Mouse (Mus musculus): ENCODE results near the gene Rab6a. TPM values are rescaled to one million over a fixed set of nuclear protein-coding genes. Genes with fewer than 3 reads are reported as not detected.

The Rab6a gene
- total and polyA plus RNA-seq, 2 experiments from 2014 or later: 241 to 336 TPM

DNA sequence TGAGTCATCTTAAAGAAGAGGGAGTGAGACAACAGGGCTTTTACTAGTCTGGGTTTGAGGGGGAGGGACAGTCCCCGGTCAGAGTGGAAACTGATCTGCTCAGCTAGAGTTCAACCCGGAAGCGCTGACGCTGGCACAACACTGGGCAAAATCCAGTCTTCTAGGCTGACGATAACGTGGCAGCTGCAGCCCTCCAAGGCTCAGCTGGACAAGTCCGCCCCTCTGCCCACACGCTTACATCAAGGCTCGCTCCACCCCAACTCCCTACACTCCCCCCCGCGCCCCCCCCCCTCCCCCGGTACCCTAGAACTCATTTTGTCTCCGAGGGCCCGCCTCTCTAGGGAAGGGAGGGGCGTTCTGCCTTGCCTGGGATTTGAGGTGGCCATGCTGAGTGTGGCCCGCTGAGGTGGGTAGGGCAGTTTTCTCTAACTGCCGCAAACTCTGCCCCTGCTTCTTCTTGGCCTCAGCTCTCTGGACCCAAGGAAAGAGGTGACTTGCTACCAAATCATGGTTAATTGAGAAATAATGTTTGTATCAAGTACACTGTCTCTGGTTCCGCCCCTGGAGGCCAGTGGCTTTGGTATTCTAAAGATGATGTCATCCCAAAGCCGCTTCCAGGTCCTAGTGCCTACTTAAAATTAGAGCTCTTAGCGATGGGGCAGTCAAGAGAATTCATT lies 16.2 kb upstream of the Rab6a start:
- WGBS: under 1% methylated on average over 14 of the region's 20 CpGs
- Histone ChIP-seq H3K4me3 (ENCODE audit: low read length) (peak overlapping the region; percentile 48), H3K9me3 (ENCODE audit: low read length) (no peaks in the 10 kb centered on the region), H3K36me3 (ENCODE audit: insufficient read depth, low read length) (no peaks in the 10 kb centered on the region), H3K9ac (replicated peaks; ENCODE audit: low read length) (peak overlapping the region; percentile 55), H3K27ac (peak overlapping the region; percentile 84), H3K4me2 (ENCODE audit: low read depth, low read length) (peak overlapping the region; percentile 63), H3K4me1 (ENCODE audit: insufficient read depth, low read length) (no peaks in the 10 kb centered on the region), H3K27me3 (ENCODE audit: insufficient read depth, low read length) (no peaks in the 10 kb centered on the region)
- DNase-seq (ENCODE audit: low spot score) (peak; percentile 91), ATAC-seq (peak; percentile 98)
- peak; percentile 1; the same call in 1 of the 2 replicates for TF ChIP-seq CTCF (IDR thresholded peaks at IDR 0.05; ENCODE audit: low read depth)

DNA sequence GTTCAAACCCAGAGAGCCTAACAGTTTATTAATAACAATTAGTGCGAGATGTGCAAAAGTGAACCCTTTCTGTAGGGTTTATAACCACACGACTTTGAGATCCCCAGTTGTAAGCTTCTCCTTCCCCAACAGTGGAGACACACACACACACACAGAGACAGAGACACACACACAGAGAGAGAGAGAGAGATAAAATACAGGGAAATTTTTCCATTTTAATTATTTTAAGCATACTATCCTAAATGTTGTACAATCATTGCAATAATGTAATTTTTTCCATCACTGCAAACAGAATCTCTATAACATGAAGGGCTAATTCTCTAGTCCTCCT lies 15.7 kb upstream of the Rab6a start:
- H3K4me2 ChIP-seq (ENCODE audit: low read depth, low read length): peak overlapping the region; percentile 63
- no peak for ATAC-seq

DNA sequence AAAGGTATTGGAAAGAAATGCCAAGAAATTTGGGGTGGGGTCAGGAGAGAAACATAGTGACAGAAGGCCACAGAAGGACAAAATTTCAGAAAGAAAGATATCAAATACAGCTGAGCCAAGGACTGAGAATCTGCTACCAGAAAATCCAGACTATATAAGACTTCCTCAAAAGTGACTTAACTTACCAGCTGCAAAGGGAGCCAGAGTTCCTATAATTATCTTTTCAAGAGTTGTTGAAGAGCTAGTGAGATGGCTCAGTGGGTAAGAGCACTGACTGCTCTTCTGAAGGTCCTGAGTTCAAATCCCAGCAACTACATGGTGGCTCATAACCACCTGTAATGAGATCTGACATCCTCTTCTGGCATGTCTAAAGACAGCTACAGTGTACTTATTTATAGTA lies 13.9 kb upstream of the Rab6a start:
- Histone ChIP-seq H3K4me2 (ENCODE audit: low read depth, low read length) (no peak overlapping the region), H3K9me3 (ENCODE audit: low read length) (no peaks in the 10 kb centered on the region), H3K9ac (replicated peaks; ENCODE audit: low read length) (no peak overlapping the region), H3K4me3 (ENCODE audit: low read length) (no peak overlapping the region), H3K4me1 (ENCODE audit: insufficient read depth, low read length) (no peaks in the 10 kb centered on the region), H3K27ac (no peak overlapping the region), H3K36me3 (ENCODE audit: insufficient read depth, low read length) (no peaks in the 10 kb centered on the region), H3K27me3 (ENCODE audit: insufficient read depth, low read length) (no peaks in the 10 kb centered on the region)
- ATAC-seq (no peak), DNase-seq (ENCODE audit: low spot score) (no peak)
- TF ChIP-seq CTCF (IDR thresholded peaks at IDR 0.05; ENCODE audit: low read depth): no peak

More for the DNA sequence above, 15.7 kb upstream of the Rab6a start:
- Histone ChIP-seq H3K4me1 (ENCODE audit: insufficient read depth, low read length) (no peaks in the 10 kb centered on the region), H3K4me3 (ENCODE audit: low read length) (peak overlapping the region; percentile 48), H3K9ac (replicated peaks; ENCODE audit: low read length) (peak overlapping the region; percentile 55), H3K36me3 (ENCODE audit: insufficient read depth, low read length) (no peaks in the 10 kb centered on the region), H3K9me3 (ENCODE audit: low read length) (no peaks in the 10 kb centered on the region), H3K27ac (peak overlapping the region; percentile 84), H3K27me3 (ENCODE audit: insufficient read depth, low read length) (no peaks in the 10 kb centered on the region)
- TF ChIP-seq CTCF (IDR thresholded peaks at IDR 0.05; ENCODE audit: low read depth): no peak
- DNase-seq (ENCODE audit: low spot score): no peak
- 1% methylated on average over 2 of the region's 2 CpGs for WGBS

DNA sequence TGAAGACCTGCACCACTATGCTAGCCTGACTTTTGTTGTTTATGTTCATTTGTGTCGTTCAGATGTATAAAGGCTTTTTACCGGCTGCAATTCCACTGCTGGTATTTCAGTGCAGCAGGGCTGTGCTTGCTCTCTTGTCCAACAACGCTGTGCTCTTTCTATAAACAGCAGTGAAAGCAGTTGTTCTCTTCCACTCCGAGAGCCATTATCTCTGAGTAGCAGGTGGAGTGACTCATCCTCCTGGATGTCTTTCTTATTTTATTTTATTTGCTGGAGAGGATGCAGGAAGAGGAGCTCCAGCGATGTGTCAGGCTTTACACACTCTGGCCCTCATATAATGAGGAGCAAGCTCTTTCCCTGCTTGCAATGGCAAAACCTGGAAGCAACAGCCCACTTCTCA lies 7.0 kb upstream of the Rab6a start:
- Histone ChIP-seq H3K9me3 (ENCODE audit: low read length) (no peaks in the 10 kb centered on the region), H3K4me2 (ENCODE audit: low read depth, low read length) (no peak overlapping the region), H3K27ac (no peak overlapping the region), H3K27me3 (ENCODE audit: insufficient read depth, low read length) (no peaks in the 10 kb centered on the region), H3K4me1 (ENCODE audit: insufficient read depth, low read length) (no peaks in the 10 kb centered on the region), H3K9ac (replicated peaks; ENCODE audit: low read length) (no peak overlapping the region), H3K4me3 (ENCODE audit: low read length) (no peak overlapping the region), H3K36me3 (ENCODE audit: insufficient read depth, low read length) (no peaks in the 10 kb centered on the region)
- no peak for ATAC-seq
- no peak for TF ChIP-seq CTCF (IDR thresholded peaks at IDR 0.05; ENCODE audit: low read depth)
- DNase-seq (ENCODE audit: low spot score): no peak
- 83% methylated on average over 5 of the region's 5 CpGs for WGBS

DNA sequence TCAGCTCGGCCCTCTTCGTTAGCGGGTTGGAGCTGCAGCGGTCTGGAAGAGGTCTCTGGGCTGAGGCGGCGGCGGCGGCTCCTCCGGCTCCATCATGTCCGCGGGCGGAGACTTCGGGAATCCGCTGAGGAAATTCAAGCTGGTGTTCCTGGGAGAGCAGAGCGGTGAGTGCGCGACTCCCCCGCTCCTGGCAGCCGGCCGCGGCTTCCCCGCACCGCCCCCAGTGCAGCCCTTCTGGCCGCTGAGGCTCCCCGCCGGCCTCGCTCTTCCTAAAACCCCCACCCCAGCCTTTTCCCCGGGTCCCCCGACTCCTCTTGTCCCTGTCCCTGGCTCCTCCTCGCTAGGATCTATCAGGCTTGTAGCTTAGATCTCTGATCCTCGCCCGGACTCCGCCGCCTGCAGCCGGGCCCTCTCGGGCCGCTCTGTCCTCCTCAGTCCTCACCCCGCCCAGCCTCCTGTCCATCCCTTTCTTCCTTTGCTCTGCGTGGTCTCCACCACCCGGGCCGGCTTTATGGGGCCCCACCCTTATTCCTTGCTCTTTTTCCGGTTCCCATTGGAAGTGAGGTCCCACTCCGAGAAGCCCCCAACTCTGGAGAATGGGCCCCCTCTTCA lies 1.0 kb downstream of the Rab6a start, which contains the start of gene Mrpl48:
Gene Mrpl48 (minus strand): TSS at position 172 of the 612 bp plus-strand sequence.
- Histone ChIP-seq H3K27ac (peak within 1 kb of the TSS; percentile 97), H3K4me1 (ENCODE audit: insufficient read depth, low read length) (peaks cover 5% of the 10 kb centered on the region; the same call in 1 of the 2 replicates), H3K9ac (replicated peaks; ENCODE audit: low read length) (peak within 1 kb of the TSS; percentile 95), H3K27me3 (ENCODE audit: insufficient read depth, low read length) (no peaks in the 10 kb centered on the region), H3K4me2 (ENCODE audit: low read depth, low read length) (peak within 1 kb of the TSS; percentile 73), H3K9me3 (ENCODE audit: low read length) (no peaks in the 10 kb centered on the region), H3K4me3 (ENCODE audit: low read length) (peak within 1 kb of the TSS; percentile 76), H3K36me3 (ENCODE audit: insufficient read depth, low read length) (no peaks in the 10 kb centered on the region)
- TF ChIP-seq CTCF (IDR thresholded peaks at IDR 0.05; ENCODE audit: low read depth): no peak
- ATAC-seq: peak; percentile 22
- 2% methylated on average over 43 of the region's 43 CpGs for WGBS
- peak; percentile 59 for DNase-seq (ENCODE audit: low spot score)

DNA sequence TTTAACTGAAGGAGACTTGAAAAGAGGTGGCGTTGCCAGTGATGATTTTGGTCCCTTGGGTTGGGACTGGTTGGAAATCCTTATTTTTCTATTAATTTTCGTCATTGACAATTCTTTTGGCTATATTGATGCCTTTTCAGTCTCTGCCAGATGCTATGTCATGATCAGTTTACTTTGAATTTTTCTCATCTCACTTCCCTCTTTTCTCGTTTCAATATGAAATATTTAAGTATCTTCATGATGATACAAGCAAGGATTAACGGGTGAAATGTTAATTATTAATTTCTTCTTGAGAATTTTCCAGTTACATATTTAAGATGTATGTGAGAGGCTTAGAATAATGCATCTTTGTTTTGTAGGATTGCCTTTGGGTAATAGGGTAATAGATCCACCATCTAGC lies 1.7 kb downstream of the Rab6a start:
- H3K36me3 ChIP-seq (ENCODE audit: insufficient read depth, low read length): no peaks in the 10 kb centered on the region
- H3K4me1 ChIP-seq (ENCODE audit: insufficient read depth, low read length): peaks cover 5% of the 10 kb centered on the region; the same call in 1 of the 2 replicates
- H3K4me3 ChIP-seq (ENCODE audit: low read length): peak overlapping the region; percentile 76
- H3K27me3 ChIP-seq (ENCODE audit: insufficient read depth, low read length): no peaks in the 10 kb centered on the region
- no peak for DNase-seq (ENCODE audit: low spot score)
- ATAC-seq: no peak
- no peak for TF ChIP-seq CTCF (IDR thresholded peaks at IDR 0.05; ENCODE audit: low read depth)
- H3K27ac ChIP-seq: peak overlapping the region; percentile 97
- H3K9me3 ChIP-seq (ENCODE audit: low read length): no peaks in the 10 kb centered on the region
- H3K4me2 ChIP-seq (ENCODE audit: low read depth, low read length): peak overlapping the region; percentile 73
- H3K9ac ChIP-seq (replicated peaks; ENCODE audit: low read length): peak overlapping the region; percentile 95
- WGBS: 9% methylated on average over 4 of the region's 4 CpGs

All from hindbrain, postnatal 0 days (tissue).